Mouse (Mus musculus) 3T3-L1 (cell line): ENCODE measurements at regions not wholly inside any gene's neighbourhood (a gene's known extent, or its start where the extent isn't known, plus 50 kb on each side); places are given as distances from the start of the nearest gene placed in this dataset.

Experiments
- DNase-seq: peaks from one replicate; pipeline ENCODE4 v3.0.0-alpha.2; 2015; ENCODE audit warnings: low read depth, low spot score

GRCm38 (mm10) chr7:40752195-40752594 is 145.9 kb upstream of the Vstm2b start:
- DNase-seq = no peak

DNA sequence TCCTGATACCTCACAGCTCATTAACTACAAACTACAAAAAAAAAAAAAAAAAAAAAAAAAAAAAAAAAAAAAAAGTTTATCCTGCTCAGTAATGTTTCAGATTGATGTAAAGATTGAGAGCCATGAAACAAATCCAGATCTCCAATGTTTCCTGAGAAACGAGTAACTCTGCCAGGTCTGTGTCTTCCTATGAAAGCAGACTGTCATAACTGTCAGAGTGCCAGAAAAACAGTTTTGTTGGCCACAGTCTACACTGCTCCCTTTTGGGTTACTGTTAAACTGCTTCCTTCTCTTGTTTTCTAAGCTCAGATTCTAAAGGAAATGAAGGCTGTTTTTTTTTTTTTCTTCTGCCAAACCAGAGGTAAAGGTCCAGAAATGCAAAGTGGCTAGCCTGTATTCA is 144.6 kb upstream of the Vstm2b start:
- DNase-seq = no peak

GRCm38 (mm10) chr7:40762520-40762919 is 135.6 kb upstream of the Vstm2b start:
- no peak for DNase-seq

GRCm38 (mm10) chr7:40766142-40766541 is 132.0 kb upstream of the Vstm2b start:
- DNase-seq = no peak

DNA sequence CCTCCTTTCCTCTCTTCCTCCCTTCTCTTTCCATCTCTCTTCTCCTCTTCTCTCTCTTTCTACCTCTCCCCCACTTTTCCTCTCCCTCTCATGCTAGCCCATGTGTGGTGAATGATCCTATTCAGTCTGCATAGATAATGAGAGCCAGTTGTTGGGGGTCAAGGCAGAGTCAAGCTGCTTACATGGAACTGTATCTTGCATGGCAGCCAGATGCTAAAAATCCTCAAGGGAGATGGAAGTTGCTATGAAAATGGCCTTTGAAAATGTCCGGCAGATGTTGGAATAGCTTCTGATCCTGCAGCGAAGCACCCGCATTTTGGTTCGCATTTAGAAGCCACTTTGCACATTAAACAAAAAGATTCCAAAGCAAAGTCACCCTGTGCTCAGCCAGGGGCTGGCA is 121.9 kb upstream of the Vstm2b start:
- DNase-seq = no peak

DNA sequence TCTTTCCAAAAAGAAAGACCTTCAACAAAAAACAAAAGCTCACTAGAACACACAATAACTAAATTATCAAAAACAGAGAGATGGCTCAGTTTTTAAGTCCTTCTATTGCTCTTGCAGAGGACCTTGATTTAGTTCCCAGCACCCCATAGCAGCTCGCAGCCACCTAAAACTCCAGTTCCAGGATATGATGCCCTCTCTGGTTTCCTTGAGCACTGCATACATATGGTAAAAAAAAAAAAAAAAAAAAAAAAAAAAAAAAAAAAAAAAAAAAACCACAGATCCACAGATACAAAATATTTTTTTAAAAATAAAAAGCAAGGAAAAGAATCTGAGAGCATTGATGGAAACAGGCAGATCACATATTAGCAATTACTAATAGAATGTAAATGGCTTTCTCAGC is 113.2 kb upstream of the Vstm2b start:
- DNase-seq = no peak

DNA sequence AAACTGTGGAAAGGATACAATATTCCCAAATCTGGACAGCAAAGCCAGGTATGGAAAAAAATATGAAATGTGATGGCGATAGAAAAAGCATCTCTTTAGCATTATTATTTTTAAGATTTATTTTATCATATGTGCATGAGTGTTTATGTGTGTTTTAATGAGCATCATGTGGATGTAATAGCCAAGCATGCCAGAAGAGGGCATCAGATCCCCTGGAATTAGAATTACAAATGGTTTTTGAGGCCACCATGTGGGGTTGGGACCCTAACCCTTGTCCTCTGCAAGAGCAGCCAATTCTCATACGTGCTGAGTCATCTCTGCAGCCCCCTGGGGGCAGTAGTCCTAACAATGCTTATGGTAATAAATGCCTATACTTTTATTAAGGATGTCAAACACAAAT is 111.4 kb upstream of the Vstm2b start:
- DNase-seq = no peak

GRCm38 (mm10) chr7:40788486-40788885 is 109.6 kb upstream of the Vstm2b start:
- no peak for DNase-seq

- no peak for DNase-seq
These were observed 103.5 kb upstream of the Vstm2b start for GRCm38 (mm10) chr7:40794458-40795207.

DNA sequence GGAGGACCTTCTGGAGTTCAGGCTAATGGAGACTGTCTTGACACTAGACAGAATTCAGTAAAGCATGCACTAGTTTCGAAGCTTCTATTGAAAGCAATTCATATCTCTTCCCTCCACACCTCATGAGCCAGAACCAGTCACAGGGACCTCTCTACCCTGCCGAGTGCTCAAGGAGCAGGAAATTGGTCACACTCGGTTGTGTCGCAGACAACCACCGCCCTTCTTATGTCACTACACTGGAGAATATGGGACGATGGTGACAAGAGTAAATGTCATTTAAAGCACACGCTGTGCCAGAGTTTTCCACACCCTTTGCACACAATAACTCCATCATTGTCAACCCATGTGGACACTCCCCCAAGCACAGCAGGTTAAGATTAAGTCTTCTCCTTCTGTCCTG is 98.3 kb upstream of the Vstm2b start:
- DNase-seq = no peak

DNA sequence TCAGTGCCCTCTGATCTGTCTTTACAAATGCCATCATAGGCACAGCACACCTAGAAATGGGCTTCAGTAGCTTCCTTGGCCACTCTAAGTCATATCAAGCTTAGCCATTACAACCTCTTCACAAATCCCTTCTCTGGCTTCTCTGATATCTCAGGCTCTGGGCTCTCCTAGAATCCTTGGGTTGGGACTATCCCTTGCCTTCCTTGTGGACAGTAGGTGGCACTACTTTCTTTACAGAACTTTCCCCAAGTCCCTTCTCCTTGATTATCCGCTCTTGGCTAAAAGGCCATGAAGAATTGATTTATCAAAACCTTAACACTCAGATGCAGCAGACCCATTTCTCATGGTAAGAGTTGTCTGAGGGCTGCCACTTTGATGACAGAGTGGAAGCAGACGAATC is 96.8 kb upstream of the Vstm2b start:
- DNase-seq = no peak

DNA sequence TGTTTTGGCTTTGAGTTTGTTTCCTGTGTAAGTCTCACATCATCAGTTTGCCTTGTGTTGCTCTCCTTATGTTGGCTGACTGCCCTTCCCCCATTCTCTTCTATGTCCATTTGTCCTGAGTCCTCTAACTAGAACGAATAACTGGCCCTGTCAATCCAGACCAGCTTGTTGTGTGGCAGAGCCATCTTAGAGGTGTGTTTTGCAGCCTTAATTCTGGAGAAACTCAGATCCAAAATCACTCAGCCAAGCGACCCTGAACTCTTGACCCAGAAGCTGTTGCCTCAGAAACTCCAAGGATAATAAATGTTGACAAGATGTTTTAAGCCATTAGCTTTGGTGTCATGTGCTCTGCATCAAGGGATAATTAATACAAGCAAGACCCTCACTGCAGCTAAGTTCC is 92.9 kb upstream of the Vstm2b start:
- no peak for DNase-seq

GRCm38 (mm10) chr7:40805866-40806265 is 92.3 kb upstream of the Vstm2b start:
- DNase-seq = no peak

GRCm38 (mm10) chr7:40812952-40813351 is 85.2 kb upstream of the Vstm2b start:
- no peak for DNase-seq

DNA sequence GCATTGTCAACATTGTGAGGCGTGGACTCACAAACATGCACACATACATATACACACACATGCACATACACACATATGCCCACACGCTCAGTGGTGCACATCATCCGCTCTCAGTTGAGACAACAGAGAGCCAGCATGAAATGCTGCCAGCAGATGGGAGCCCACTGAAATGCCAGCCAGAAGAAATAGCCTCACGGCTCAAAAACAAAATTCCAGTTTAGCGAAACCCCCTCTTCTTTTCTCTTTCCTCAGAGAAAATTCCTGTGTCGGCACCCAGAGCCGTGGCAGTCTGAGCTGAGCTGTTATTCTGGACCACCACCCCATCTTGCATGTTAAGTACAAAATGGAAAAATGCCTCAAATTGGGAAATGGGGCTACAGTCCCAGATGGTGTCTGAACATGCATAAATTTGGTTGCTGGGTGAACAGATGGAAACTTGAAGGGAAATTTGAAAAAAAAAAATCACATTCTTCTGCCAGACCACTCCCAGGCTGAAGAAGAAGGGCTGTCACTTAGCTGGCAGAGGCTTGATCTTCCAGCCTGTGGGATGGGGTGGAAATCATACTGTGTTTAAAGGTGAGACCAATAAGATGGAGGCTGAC is 72.9 kb upstream of the Vstm2b start:
- no peak for DNase-seq

GRCm38 (mm10) chr7:40829526-40829925 is 68.6 kb upstream of the Vstm2b start:
- no peak for DNase-seq

DNA sequence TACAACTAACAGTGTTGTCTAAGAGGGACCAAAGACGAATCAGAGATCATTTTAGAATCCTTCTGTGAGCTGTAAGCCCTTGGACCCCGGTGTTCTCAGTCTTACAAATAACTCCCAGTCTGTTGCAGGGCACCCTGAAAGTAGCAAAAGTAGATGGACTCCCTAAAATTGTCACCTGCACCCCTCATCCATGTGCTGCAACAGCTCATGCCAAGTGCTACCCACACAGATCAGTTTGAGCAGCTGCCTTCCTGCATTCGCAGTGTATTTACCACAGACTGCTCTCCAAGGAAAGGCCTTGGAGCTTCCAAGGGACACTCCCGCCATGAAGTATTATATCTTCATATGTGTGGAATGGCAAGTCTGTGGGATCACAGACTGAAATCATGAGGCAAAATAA is 66.5 kb upstream of the Vstm2b start:
- no peak for DNase-seq

DNA sequence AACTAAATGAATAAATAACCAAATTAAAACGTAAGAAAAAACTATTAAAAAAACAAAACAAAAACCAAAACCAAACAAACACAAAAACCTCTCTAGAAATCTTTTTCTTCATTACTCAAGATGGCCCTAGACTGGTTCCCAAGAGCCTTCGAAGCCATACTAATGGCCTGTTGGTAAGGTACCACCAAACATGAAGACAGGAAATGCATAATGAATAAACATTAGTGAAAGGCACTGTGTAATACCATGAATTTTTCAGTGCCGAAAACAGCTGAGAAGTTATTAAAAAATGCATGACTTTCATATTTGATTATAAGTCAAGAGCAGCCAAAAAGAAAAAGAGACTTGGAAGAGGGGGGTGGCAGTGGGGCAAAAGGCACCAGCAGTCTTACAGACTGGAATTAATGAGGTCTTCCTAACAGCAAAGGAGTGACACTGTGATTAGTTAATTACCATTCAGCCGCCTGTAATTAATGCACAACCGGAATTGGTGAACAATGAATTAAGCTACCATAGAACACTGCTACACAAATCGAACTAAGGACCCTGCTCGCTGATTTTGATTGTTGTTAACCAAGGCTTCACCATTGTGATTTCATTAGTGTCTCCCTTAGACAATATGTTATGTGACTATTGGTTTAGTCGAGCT is 55.7 kb upstream of the Vstm2b start:
- DNase-seq = no peak

DNA sequence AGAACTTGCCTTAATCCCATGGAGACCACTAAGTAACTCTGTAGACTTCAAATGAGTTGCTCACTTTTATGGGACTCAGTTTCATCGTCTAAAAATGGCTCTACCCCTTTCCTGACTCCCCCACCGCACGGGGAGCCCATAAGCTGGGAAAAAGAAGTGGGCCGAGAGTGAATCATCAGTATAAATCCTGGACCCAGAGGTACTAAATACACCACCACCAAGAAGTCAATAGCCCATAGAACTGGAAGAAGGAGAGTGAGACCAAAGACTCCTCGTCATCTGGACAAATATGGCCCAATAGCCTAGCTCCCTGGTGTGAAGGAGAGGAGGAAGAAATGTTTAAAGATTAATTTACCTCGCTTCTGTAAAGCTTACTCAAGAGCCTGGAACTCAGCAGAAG is 51.6 kb upstream of the Vstm2b start:
- DNase-seq = no peak
